Mouse (Mus musculus): Measurements from ENCODE around the gene Dars2. TPM values are rescaled to one million over a fixed set of nuclear protein-coding genes. Genes with fewer than 3 reads are reported as not detected.

The Dars2 gene
- polyA plus RNA-seq, 1 experiment from 2014 or later, result 26.1 TPM

- H3K4me3 ChIP-seq (ENCODE audit: low read depth, low read length), result no peak overlapping the region
- no peak overlapping the region for H3K4me2 ChIP-seq (replicated peaks; ENCODE audit: low read depth, low read length)
- no peak for ATAC-seq (ENCODE audit: insufficient number of reproducible peaks, insufficient read depth, low FRiP score, low read depth)
- no peaks in the 10 kb centered on the region for H3K27me3 ChIP-seq (ENCODE audit: control insufficient read depth, insufficient read depth, low read length)
- H3K9me3 ChIP-seq (ENCODE audit: control insufficient read depth, low read depth, low read length), result no peaks in the 10 kb centered on the region
- no peaks in the 10 kb centered on the region for H3K4me1 ChIP-seq (ENCODE audit: control insufficient read depth, insufficient read depth, low read length)
- no peaks in the 10 kb centered on the region; the same call in 1 of the 2 replicates for H3K36me3 ChIP-seq (ENCODE audit: control insufficient read depth, insufficient read depth, low read length)
- H3K27ac ChIP-seq (ENCODE audit: low read length), result no peak overlapping the region
- no peak overlapping the region for H3K9ac ChIP-seq (replicated peaks; ENCODE audit: low read depth, low read length)
- WGBS, result 69% methylated on average over 1 of the region's 1 CpGs
These were observed 7.1 kb downstream of the Dars2 start for GRCm38 (mm10) chr1:161063351-161063750.

DNA sequence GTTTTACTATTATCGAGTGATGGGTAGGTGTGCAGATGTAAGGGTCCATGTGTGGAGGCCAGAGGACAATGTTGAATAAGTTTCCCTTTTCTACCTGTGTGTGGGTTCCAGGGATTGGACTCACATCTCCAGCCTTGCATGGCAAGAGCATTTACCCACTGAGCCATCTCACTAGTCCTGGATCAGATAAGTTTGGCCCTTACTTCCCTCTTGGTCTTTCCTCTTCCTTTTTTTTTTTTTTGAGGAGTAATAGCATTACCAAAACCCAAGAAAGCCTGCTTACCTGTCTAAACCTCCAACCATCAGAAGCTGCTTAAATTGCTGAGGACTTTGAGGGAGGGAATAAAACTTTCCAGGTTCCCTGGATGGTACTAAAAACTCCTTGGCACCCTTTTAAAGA, 13.3 kb downstream of the Dars2 start:
- no peak overlapping the region for H3K4me2 ChIP-seq (replicated peaks; ENCODE audit: low read depth, low read length)
- H3K9ac ChIP-seq (replicated peaks; ENCODE audit: low read depth, low read length), result no peak overlapping the region
- no peaks in the 10 kb centered on the region for H3K4me1 ChIP-seq (ENCODE audit: control insufficient read depth, insufficient read depth, low read length)
- ATAC-seq (ENCODE audit: insufficient number of reproducible peaks, insufficient read depth, low FRiP score, low read depth), result no peak
- H3K27me3 ChIP-seq (ENCODE audit: control insufficient read depth, insufficient read depth, low read length), result no peaks in the 10 kb centered on the region
- no peaks in the 10 kb centered on the region; the same call in none of the 2 replicates for H3K36me3 ChIP-seq (ENCODE audit: control insufficient read depth, insufficient read depth, low read length)
- no peak overlapping the region for H3K4me3 ChIP-seq (ENCODE audit: low read depth, low read length)
- 93% methylated on average over 1 of the region's 1 CpGs for WGBS
- no peak overlapping the region for H3K27ac ChIP-seq (ENCODE audit: low read length)
- H3K9me3 ChIP-seq (ENCODE audit: control insufficient read depth, low read depth, low read length), result no peaks in the 10 kb centered on the region

DNA sequence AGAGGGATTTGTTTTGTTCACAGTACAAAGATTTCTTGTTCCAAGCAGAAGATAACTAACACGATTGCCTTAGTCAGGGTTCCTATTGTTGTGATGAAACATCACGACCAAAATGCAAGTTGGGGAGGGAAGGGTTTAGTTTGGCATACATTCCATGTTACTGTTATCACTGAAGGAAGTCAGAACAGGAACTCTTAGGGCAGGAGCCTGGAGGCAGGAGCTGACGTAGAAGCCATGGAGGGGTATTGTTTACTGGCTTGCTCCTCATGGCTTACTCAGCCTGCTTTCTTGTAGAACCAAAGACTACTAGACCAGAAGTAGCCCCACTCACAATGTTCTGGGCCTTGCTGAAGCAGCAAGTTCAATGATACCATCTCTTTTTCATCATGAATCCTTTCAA, 23.5 kb downstream of the Dars2 start:
- H3K9me3 ChIP-seq (ENCODE audit: control insufficient read depth, low read depth, low read length), result no peaks in the 10 kb centered on the region
- no peaks in the 10 kb centered on the region for H3K27me3 ChIP-seq (ENCODE audit: control insufficient read depth, insufficient read depth, low read length)
- 87% methylated on average over 3 of the region's 3 CpGs for WGBS
- H3K4me2 ChIP-seq (replicated peaks; ENCODE audit: low read depth, low read length), result no peak overlapping the region
- H3K36me3 ChIP-seq (ENCODE audit: control insufficient read depth, insufficient read depth, low read length), result peaks cover 12% of the 10 kb centered on the region; the same call in 1 of the 2 replicates
- no peak overlapping the region for H3K9ac ChIP-seq (replicated peaks; ENCODE audit: low read depth, low read length)
- ATAC-seq (ENCODE audit: insufficient number of reproducible peaks, insufficient read depth, low FRiP score, low read depth), result no peak
- no peaks in the 10 kb centered on the region for H3K4me1 ChIP-seq (ENCODE audit: control insufficient read depth, insufficient read depth, low read length)
- H3K4me3 ChIP-seq (ENCODE audit: low read depth, low read length), result no peak overlapping the region
- no peak overlapping the region for H3K27ac ChIP-seq (ENCODE audit: low read length)

DNA sequence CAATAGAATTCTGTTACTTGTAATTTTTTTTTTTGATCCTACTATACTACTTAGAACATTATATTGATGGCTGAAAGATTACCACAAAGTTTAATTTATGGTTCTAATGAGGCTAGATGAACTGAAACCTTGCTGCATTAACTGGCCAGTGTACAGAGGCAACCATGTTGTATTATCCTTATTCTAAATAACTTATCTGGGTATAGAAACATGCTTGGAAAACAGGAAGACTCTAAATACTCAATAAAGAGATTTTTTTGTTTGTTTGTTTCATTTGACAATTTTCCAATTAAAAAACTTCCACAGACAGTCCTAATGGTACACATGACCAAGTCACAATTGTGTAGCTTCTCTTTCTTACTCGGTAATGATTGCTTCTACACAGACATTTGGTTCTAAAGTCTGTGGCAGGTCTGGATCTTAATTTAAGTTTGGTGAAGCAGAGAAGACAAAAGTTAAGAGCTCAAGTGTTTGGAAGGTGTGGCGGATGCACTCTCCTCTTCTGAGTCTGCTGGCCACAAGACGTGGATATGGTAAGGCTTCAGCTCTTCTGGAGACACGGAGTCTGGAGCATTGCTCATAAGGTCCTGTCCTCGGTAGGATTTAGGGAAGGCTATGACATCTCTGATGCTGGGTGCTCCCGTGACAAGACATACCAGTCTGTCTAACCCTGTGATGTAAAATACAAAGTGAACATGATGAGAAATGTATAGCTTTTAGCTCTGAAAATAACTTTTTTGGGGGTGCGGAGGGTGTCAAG, 29.0 kb downstream of the Dars2 start:
- Histone ChIP-seq H3K4me2 (replicated peaks; ENCODE audit: low read depth, low read length) (no peak overlapping the region), H3K4me1 (ENCODE audit: control insufficient read depth, insufficient read depth, low read length) (peaks cover 4% of the 10 kb centered on the region; the same call in 1 of the 2 replicates), H3K36me3 (ENCODE audit: control insufficient read depth, insufficient read depth, low read length) (peaks cover 34% of the 10 kb centered on the region; the same call in 1 of the 2 replicates), H3K9ac (replicated peaks; ENCODE audit: low read depth, low read length) (no peak overlapping the region), H3K4me3 (ENCODE audit: low read depth, low read length) (no peak overlapping the region), H3K27me3 (ENCODE audit: control insufficient read depth, insufficient read depth, low read length) (no peaks in the 10 kb centered on the region), H3K9me3 (ENCODE audit: control insufficient read depth, low read depth, low read length) (no peaks in the 10 kb centered on the region), H3K27ac (ENCODE audit: low read length) (no peak overlapping the region)
- WGBS, result 94% methylated on average over 7 of the region's 7 CpGs
- no peak for ATAC-seq (ENCODE audit: insufficient number of reproducible peaks, insufficient read depth, low FRiP score, low read depth)

DNA sequence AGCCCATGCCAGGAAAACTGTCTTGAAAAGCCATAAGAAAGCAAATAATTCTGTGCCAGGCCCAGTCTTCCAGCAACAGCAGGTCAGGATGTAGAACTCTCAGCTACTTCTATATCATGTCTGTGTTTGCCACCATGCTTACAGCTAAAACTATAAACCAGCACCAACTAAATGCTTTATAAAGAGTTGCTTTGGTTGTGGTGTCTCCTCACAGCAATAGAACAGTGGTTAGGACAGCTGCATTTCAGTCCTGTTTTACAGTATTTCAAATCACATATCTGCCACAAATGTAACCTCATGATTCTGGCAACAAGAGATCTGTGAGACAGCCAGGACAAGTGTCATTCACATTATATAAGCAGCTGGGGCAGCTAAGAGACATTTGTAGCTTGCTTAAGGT, 29.6 kb downstream of the Dars2 start:
- Histone ChIP-seq H3K4me3 (ENCODE audit: low read depth, low read length) (no peak overlapping the region), H3K27me3 (ENCODE audit: control insufficient read depth, insufficient read depth, low read length) (no peaks in the 10 kb centered on the region), H3K36me3 (ENCODE audit: control insufficient read depth, insufficient read depth, low read length) (peaks cover 34% of the 10 kb centered on the region; the same call in 1 of the 2 replicates), H3K27ac (ENCODE audit: low read length) (no peak overlapping the region), H3K4me1 (ENCODE audit: control insufficient read depth, insufficient read depth, low read length) (peaks cover 4% of the 10 kb centered on the region; the same call in 1 of the 2 replicates), H3K9ac (replicated peaks; ENCODE audit: low read depth, low read length) (no peak overlapping the region), H3K4me2 (replicated peaks; ENCODE audit: low read depth, low read length) (no peak overlapping the region), H3K9me3 (ENCODE audit: control insufficient read depth, low read depth, low read length) (no peaks in the 10 kb centered on the region)
- no peak for ATAC-seq (ENCODE audit: insufficient number of reproducible peaks, insufficient read depth, low FRiP score, low read depth)

DNA sequence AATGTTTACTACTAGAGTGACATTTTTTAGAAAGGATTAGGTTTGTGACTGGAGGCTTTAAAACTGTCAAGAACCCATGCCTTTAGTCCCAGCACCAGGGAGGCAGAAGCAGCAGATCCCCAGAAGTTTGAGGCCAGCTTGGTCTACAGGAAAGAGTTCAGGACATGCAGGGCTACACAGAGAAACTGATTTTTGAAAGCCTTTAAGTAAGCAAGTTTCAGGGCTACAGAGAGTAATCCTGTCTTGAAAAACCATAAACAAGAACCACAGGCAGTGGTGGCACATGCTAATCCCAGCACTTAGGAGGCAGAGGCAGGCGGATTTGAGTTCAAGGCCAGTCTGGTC, 30.1 kb downstream of the Dars2 start:
- Histone ChIP-seq H3K4me3 (ENCODE audit: low read depth, low read length) (no peak overlapping the region), H3K27ac (ENCODE audit: low read length) (peak overlapping the region; percentile 7; the same call in 1 of the 2 replicates), H3K9me3 (ENCODE audit: control insufficient read depth, low read depth, low read length) (no peaks in the 10 kb centered on the region), H3K9ac (replicated peaks; ENCODE audit: low read depth, low read length) (no peak overlapping the region), H3K27me3 (ENCODE audit: control insufficient read depth, insufficient read depth, low read length) (no peaks in the 10 kb centered on the region), H3K36me3 (ENCODE audit: control insufficient read depth, insufficient read depth, low read length) (peaks cover 34% of the 10 kb centered on the region; the same call in 1 of the 2 replicates), H3K4me1 (ENCODE audit: control insufficient read depth, insufficient read depth, low read length) (peaks cover 4% of the 10 kb centered on the region; the same call in 1 of the 2 replicates), H3K4me2 (replicated peaks; ENCODE audit: low read depth, low read length) (no peak overlapping the region)
- WGBS, result 46% methylated on average over 1 of the region's 1 CpGs
- ATAC-seq (ENCODE audit: insufficient number of reproducible peaks, insufficient read depth, low FRiP score, low read depth), result no peak

DNA sequence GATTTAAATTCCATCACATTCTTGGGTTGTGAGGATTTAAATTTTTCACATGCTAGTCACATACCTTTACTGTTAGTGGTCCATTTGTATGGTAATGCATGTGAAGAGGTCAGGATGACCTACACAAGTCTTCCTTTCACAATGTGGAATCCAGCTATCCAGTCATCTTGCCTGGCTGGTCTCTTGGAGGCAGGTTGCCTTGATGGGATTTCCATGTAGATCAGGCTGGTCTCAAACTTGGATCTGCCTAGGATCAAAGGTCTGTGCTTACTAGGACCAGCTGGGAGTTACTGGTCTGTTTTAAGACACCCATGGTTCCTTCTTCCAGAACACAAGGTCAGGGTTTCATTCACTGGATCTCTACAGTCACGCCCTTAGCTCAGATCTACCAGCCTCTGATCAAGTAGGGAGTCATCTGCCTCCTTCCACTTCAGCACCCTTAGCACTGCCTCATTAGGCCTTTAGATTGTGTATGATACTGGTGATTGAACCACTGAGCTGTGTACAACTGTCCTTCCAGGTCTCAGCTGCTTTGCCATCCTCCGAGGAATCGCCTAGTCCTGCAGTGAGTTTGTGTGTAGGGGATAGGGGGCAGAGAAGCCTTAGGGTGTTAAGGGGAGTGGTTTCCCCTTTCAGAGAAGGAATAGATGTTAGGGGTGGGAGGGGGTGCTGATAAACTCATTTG, 30.6 kb downstream of the Dars2 start:
- ATAC-seq (ENCODE audit: insufficient number of reproducible peaks, insufficient read depth, low FRiP score, low read depth), result peak; percentile 40; the same call in 1 of the 2 replicates
- Histone ChIP-seq H3K27ac (ENCODE audit: low read length) (peak overlapping the region; percentile 35; the same call in 1 of the 2 replicates), H3K36me3 (ENCODE audit: control insufficient read depth, insufficient read depth, low read length) (peaks cover 29% of the 10 kb centered on the region; the same call in 1 of the 2 replicates), H3K9ac (replicated peaks; ENCODE audit: low read depth, low read length) (no peak overlapping the region), H3K9me3 (ENCODE audit: control insufficient read depth, low read depth, low read length) (no peaks in the 10 kb centered on the region), H3K27me3 (ENCODE audit: control insufficient read depth, insufficient read depth, low read length) (no peaks in the 10 kb centered on the region), H3K4me2 (replicated peaks; ENCODE audit: low read depth, low read length) (no peak overlapping the region), H3K4me1 (ENCODE audit: control insufficient read depth, insufficient read depth, low read length) (peaks cover 4% of the 10 kb centered on the region; the same call in 1 of the 2 replicates), H3K4me3 (ENCODE audit: low read depth, low read length) (no peak overlapping the region)
- WGBS, result 15% methylated on average over 3 of the region's 3 CpGs

- H3K4me3 ChIP-seq (ENCODE audit: low read depth, low read length), result no peak overlapping the region
- H3K9me3 ChIP-seq (ENCODE audit: control insufficient read depth, low read depth, low read length), result no peaks in the 10 kb centered on the region
- no peak overlapping the region for H3K9ac ChIP-seq (replicated peaks; ENCODE audit: low read depth, low read length)
- peaks cover 26% of the 10 kb centered on the region; the same call in 1 of the 2 replicates for H3K36me3 ChIP-seq (ENCODE audit: control insufficient read depth, insufficient read depth, low read length)
- peak overlapping the region; percentile 15; the same call in 1 of the 2 replicates for H3K27ac ChIP-seq (ENCODE audit: low read length)
- WGBS, result 14% methylated on average over 3 of the region's 3 CpGs
- peaks cover 4% of the 10 kb centered on the region; the same call in 1 of the 2 replicates for H3K4me1 ChIP-seq (ENCODE audit: control insufficient read depth, insufficient read depth, low read length)
- no peaks in the 10 kb centered on the region for H3K27me3 ChIP-seq (ENCODE audit: control insufficient read depth, insufficient read depth, low read length)
- ATAC-seq (ENCODE audit: insufficient number of reproducible peaks, insufficient read depth, low FRiP score, low read depth), result no peak
- no peak overlapping the region for H3K4me2 ChIP-seq (replicated peaks; ENCODE audit: low read depth, low read length)
These were observed 31.3 kb downstream of the Dars2 start for GRCm38 (mm10) chr1:161038968-161039721.
